Mouse (Mus musculus) intestine, postnatal 0 days (tissue): ENCODE measurements around the gene Tespa1. TPM values are rescaled to one million over a fixed set of nuclear protein-coding genes. Genes with fewer than 3 reads are reported as not detected.

ENCODE experiments used
- ATAC-seq: fragments of 200-750 bp; cut with Nextera tagmentation; 2 replicates; pipeline ENCODE4 v1.8.0; 2017; ENCODE audit warnings: mild to moderate bottlenecking, moderate TSS enrichment, moderate library complexity
- H3K27ac ChIP-seq: fragments of 300-500 bp; sonication (generic); 2 replicates; pipeline ENCODE4 v1.5.1; 2014; ENCODE audit warnings: mild to moderate bottlenecking, low read depth, low read length, moderate library complexity
- H3K27me3 ChIP-seq: fragments of 300-500 bp; sonication (generic); replicated peaks from 2 replicates; pipeline ENCODE4 v1.6.1; 2014; ENCODE audit warnings: low read length, mixed read lengths; ENCODE audit not compliant: control insufficient read depth, insufficient read depth
- H3K36me3 ChIP-seq: fragments of 300-500 bp; sonication (generic); 2 replicates; pipeline ENCODE4 v1.6.1; 2014; ENCODE audit warnings: mild to moderate bottlenecking, moderate library complexity; ENCODE audit not compliant: control insufficient read depth, insufficient read depth
- H3K4me1 ChIP-seq: fragments of 300-500 bp; sonication (generic); replicated peaks from 2 replicates; pipeline ENCODE4 v1.6.1; 2014; ENCODE audit warnings: antibody characterized with exemption, low read length, mixed read lengths; ENCODE audit not compliant: control insufficient read depth, insufficient read depth
- H3K4me2 ChIP-seq: fragments of 300-500 bp; sonication (generic); replicated peaks from 2 replicates; pipeline ENCODE4 v1.6.1; 2014; ENCODE audit warnings: low read depth, mild to moderate bottlenecking, moderate library complexity
- H3K4me3 ChIP-seq: fragments of 300-500 bp; sonication (generic); 2 replicates; pipeline ENCODE4 v1.5.1; 2014; ENCODE audit warnings: low read depth, low read length
- H3K9ac ChIP-seq: fragments of 300-500 bp; sonication (generic); 2 replicates; pipeline ENCODE4 v1.6.1; 2014; ENCODE audit warnings: mild to moderate bottlenecking, low read depth, low read length
- H3K9me3 ChIP-seq: fragments of 300-500 bp; sonication (generic); 2 replicates; pipeline ENCODE4 v1.6.1; 2016; ENCODE audit warnings: mixed run types; ENCODE audit not compliant: control insufficient read depth
- CTCF ChIP-seq: sonication (generic); IDR thresholded peaks from 2 replicates; pipeline ENCODE4 v1.5.1; 2016; ENCODE audit warnings: low read depth, mild to moderate bottlenecking, control low read depth, antibody characterized with exemption, moderate library complexity
- WGBS: fragments of 180-500 bp; shearing (Covaris S2); extraction: QIAGEN DNeasy Blood & Tissue Kit; methylation state at CpG from one replicate; pipeline ENCODE4 v1.1.7; 2014; 5-methylcytosine and 5-hydroxymethylcytosine counted together
- polyA plus RNA-seq: library from polyadenylated mRNA; unstranded; fragments of >200 nt; fragmentation: Nextera tagmentation; extraction: Ambion mirVana; gene quantifications from 2 replicates; pipeline ENCODE4 v1.2.1, GENCODE M21; 2015

The Tespa1 gene
- 0.48 and 0.64 TPM in 2 replicates for polyA plus RNA-seq

DNA sequence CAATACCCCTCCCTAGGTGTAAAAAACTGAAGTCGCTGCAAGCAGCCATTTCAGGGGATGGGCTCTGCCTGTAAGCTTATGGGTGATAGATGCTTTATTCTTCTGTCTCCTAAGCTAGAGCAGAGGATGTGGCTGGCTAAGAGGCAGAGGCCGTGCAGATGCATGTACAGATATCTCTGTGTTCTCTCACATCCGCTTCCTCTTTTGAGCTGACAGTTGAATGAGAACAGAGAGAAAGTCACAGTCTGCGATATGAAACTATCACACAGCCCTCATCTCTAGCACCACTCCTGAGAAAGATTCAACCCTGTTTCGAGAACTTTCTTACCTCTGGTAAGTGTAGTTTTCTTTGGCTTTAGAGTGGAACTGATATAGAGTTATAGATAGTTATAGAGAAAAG, at the start of gene Tespa1:
Gene Tespa1, plus strand, starts transcription at position 234 of the 400 bp plus-strand sequence.
- H3K4me2 ChIP-seq = no peak within 1 kb of the TSS
- H3K9ac ChIP-seq = no peak within 1 kb of the TSS
- H3K4me1 ChIP-seq = no peaks in the 10 kb centered on the region
- WGBS = 78% methylated on average over 5 of the region's 5 CpGs
- ATAC-seq = no peak
- no peak within 1 kb of the TSS for H3K27ac ChIP-seq
- H3K4me3 ChIP-seq = no peak within 1 kb of the TSS
- no peaks in the 10 kb centered on the region for H3K9me3 ChIP-seq
- H3K27me3 ChIP-seq = no peaks in the 10 kb centered on the region
- no peaks in the 10 kb centered on the region for H3K36me3 ChIP-seq
- no peak for TF ChIP-seq CTCF

- Histone ChIP-seq H3K9ac (no peak overlapping the region), H3K4me2 (no peak overlapping the region), H3K27ac (no peak overlapping the region), H3K36me3 (no peaks in the 10 kb centered on the region), H3K4me3 (no peak overlapping the region), H3K9me3 (no peaks in the 10 kb centered on the region), H3K4me1 (no peaks in the 10 kb centered on the region), H3K27me3 (no peaks in the 10 kb centered on the region)
- WGBS = 68% methylated on average over 2 of the region's 2 CpGs
- TF ChIP-seq CTCF = no peak
- no peak for ATAC-seq
These were observed 46.9 kb upstream of the Tespa1 start for GRCm38 (mm10) chr10:130275759-130276158.

DNA sequence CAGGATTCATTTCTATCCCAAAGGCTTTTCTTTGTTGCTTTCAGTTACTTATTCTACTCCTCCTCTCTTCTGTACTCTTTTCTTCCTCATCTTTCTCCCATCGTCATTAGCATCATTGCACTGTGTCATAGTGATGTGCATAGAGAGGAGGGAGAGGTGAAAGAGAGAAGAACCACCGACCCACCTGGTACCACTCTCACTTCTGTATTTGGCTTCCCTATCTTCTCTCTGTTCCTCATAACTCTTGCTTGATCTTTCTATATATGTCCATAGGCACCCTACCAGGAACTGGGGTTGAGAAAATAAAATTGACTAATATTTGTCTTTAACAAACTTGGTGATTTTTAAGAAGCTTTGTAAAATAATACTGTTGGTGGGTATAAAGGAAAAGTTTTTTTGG, 46.2 kb upstream of the Tespa1 start:
- H3K27ac ChIP-seq = no peak overlapping the region
- no peaks in the 10 kb centered on the region for H3K27me3 ChIP-seq
- WGBS = 75% methylated on average over 2 of the region's 2 CpGs
- no peak overlapping the region for H3K9ac ChIP-seq
- H3K36me3 ChIP-seq = no peaks in the 10 kb centered on the region
- H3K4me3 ChIP-seq = no peak overlapping the region
- no peaks in the 10 kb centered on the region for H3K4me1 ChIP-seq
- no peaks in the 10 kb centered on the region for H3K9me3 ChIP-seq
- no peak for ATAC-seq
- no peak overlapping the region for H3K4me2 ChIP-seq
- no peak for TF ChIP-seq CTCF

- 0% methylated on average over 7 of the region's 7 CpGs for WGBS
- Histone ChIP-seq H3K4me1 (no peaks in the 10 kb centered on the region), H3K36me3 (no peaks in the 10 kb centered on the region), H3K9ac (no peak within 1 kb of the TSS), H3K9me3 (no peaks in the 10 kb centered on the region), H3K4me2 (no peak within 1 kb of the TSS), H3K27ac (no peak within 1 kb of the TSS), H3K27me3 (no peaks in the 10 kb centered on the region), H3K4me3 (no peak within 1 kb of the TSS)
- no peak for TF ChIP-seq CTCF
- ATAC-seq = no peak
These were observed 42.6 kb upstream of the Tespa1 start, which contains the start of gene Neurod4 for GRCm38 (mm10) chr10:130280066-130280465. Gene Neurod4 (minus strand): TSS chr10:130280240.

DNA sequence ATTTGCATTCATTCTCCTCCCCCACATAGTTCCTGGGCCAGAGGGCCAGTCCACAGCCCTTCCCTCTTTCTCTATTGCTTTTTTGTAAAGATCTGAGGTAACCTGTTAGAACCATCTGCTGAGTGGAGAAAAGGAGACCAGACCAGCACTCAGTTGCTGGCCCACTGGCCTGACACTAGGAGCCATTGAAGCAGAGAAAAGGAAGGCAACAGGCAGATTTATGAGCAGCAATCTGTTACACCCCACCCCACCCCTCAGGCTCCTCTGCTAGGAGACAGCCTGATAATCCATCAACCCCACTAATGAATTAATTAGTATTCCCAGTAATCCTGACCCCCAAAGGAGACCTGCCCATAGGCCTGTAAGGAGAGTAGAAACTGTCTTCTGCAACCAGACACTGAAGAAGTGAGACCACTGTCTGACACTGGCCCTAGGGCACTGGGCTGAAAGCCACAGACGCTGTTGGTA, 40.7 kb upstream of the Tespa1 start:
- H3K36me3 ChIP-seq = no peaks in the 10 kb centered on the region
- no peak overlapping the region for H3K27ac ChIP-seq
- 44% methylated on average over 1 of the region's 1 CpGs for WGBS
- no peak for ATAC-seq
- no peak overlapping the region for H3K4me3 ChIP-seq
- H3K9me3 ChIP-seq = no peaks in the 10 kb centered on the region
- no peaks in the 10 kb centered on the region for H3K4me1 ChIP-seq
- H3K9ac ChIP-seq = no peak overlapping the region
- H3K27me3 ChIP-seq = no peaks in the 10 kb centered on the region
- no peak overlapping the region for H3K4me2 ChIP-seq
- TF ChIP-seq CTCF = no peak

GRCm38 (mm10) chr10:130287201-130287600, 35.5 kb upstream of the Tespa1 start:
- Histone ChIP-seq H3K36me3 (no peaks in the 10 kb centered on the region), H3K27ac (no peak overlapping the region), H3K4me3 (no peak overlapping the region), H3K9ac (no peak overlapping the region), H3K4me2 (no peak overlapping the region), H3K4me1 (no peaks in the 10 kb centered on the region), H3K9me3 (no peaks in the 10 kb centered on the region), H3K27me3 (no peaks in the 10 kb centered on the region)
- no peak for TF ChIP-seq CTCF
- ATAC-seq = no peak
- 60% methylated on average over 1 of the region's 1 CpGs for WGBS

DNA sequence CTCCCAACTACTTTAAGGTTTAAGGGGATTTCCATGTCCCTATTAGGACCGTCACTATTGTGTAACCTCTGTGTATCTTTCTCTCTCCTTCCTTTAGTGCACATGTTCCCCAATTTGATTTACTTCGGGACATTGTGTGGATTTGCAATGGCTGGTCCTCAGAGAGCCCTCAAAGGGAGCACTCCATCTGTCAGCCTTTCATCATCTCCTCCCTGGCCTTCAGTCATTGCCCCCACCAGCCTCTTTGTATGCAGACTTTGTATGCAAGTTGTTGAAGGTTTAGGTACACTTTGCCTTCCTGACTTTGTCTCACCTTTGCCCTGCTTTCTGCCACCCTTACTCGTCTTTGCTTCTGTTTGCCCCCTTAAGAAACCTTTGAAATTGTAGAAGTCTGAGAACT, 34.7 kb upstream of the Tespa1 start:
- no peaks in the 10 kb centered on the region for H3K27me3 ChIP-seq
- no peak overlapping the region for H3K4me3 ChIP-seq
- ATAC-seq = no peak
- WGBS = 50% methylated on average over 3 of the region's 3 CpGs
- H3K4me2 ChIP-seq = no peak overlapping the region
- no peaks in the 10 kb centered on the region for H3K36me3 ChIP-seq
- H3K27ac ChIP-seq = no peak overlapping the region
- no peaks in the 10 kb centered on the region for H3K4me1 ChIP-seq
- no peak overlapping the region for H3K9ac ChIP-seq
- H3K9me3 ChIP-seq = no peaks in the 10 kb centered on the region
- TF ChIP-seq CTCF = no peak
